Mouse (Mus musculus) heart, postnatal 25 days (tissue): ENCODE results near the gene Lrba. TPM values are rescaled to one million over a fixed set of nuclear protein-coding genes. Genes with fewer than 3 reads are reported as not detected.

ENCODE experiments used
- DNase-seq: peaks from one replicate; pipeline ENCODE4 v3.0.0; 2022; ENCODE audit warnings: low spot score
- intact Hi-C: fragments of 180-260 bp; cut with DNase I; formaldehyde crosslinking; loops from one replicate; pipeline ENCODE4 v1.15.1; 2025
- total RNA-seq, 2 experiments: library from RNA; stranded (reverse); gene quantifications; 2 replicates each; pipeline ENCODE4 v1.2.3; 2021

Gene Lrba
- total RNA-seq, 2 experiments from 2014 or later, result 17.4 to 23.1 TPM

DNA sequence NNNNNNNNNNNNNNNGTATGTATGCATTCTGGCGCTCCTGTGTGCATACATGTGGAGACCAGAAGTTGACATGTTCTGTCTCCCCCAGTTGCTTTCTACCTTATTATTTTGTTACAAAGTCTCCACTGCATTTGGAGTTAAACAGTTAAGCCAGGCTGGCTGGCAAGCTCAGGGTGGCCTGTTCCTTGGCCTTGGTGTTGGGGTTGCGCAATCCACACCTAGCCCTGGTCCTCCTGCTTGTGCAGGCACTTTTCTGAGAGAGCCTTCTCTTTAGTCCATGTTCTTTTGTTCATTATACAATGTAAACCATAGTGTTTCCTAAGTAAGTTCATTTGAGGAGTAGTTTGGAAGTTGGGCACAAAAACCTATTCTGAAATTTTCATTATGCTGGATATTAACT, 226.7 kb downstream of the Lrba start:
- intact Hi-C loops, result no loop called here

DNA sequence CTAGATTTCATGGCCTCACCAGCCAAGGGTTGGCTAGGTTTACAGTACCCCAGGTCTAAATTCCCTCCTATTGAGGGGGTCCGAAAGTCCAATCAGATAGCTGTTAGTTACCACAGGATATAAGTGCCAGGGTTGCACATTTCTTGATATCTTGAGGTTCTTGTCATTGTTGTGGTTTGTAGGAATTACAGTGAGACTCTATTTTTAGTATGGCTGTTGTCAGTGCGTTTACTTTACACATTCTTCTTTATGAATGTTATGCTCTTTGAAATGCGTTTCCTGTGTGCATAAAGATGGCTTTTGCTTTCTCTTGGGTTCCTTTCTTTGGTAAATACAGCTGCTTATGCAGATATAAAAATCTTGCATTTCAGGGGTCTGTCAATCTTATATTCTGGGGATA, 237.1 kb downstream of the Lrba start:
- intact Hi-C loops, result no loop called here

More for the DNA sequence above, 226.7 kb downstream of the Lrba start:
- no peak for DNase-seq

GRCm38 (mm10) chr3:86489992-86490391, 265.5 kb downstream of the Lrba start:
- DNase-seq, result no peak
- intact Hi-C loops, result no loop called here

More for the DNA sequence above, 237.1 kb downstream of the Lrba start:
- no peak for DNase-seq

DNA sequence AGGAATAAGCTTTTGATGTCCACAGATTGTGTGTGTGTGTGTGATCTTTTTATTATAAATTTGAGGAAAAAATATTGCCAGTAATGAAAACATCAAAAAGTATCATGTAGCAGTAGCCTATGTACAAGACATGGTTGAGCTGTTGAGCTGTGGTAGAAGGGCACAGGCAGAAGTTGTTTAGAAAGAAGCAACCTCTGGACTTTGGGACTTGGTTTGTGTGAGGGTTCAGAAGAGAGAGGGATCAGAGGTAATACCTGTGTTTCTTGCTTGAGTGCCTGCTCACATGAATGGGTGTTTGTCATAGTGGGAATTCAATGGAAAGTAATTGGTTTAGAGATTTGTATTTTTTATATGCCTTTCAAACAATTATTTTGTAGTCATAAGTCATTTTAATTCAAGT, 276.1 kb downstream of the Lrba start:
- intact Hi-C loops, result no loop called here
- no peak for DNase-seq

GRCm38 (mm10) chr3:86518506-86519109, 294.1 kb downstream of the Lrba start:
- intact Hi-C loops, result no loop called here
- no peak for DNase-seq

DNA sequence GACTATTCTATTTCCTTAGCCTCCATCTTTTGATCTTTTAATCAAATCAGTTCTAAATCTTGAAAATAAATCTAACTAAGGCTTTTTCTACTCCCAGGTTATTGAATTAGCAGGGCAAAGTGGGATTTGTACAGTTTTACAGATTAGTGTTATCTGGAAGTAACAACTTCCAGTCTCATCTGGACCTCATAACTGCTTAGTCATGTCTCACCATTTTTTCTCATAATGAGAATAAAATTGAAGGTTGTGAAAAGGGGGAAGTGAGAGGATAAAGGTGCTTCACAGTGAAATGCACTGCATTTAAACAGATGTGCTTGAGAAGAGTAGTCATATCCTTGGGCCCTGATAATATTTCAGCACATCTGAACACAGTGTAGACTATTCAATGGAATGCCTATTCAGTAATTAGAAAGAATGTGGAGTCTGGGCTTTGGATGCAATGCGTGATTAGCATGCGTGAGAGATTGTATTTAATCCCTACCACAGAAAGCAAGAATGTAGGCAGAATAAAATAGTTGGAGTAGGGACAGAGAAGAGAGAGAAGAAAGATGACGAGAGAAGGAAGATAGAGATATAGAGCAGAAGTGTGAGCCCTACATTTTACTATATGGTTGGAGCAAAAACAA, 298.5 kb downstream of the Lrba start:
- intact Hi-C loops, result no loop called here
- DNase-seq, result no peak

GRCm38 (mm10) chr3:86531531-86532269, 307.2 kb downstream of the Lrba start:
- intact Hi-C loops, result no loop called here
- DNase-seq, result no peak

DNA sequence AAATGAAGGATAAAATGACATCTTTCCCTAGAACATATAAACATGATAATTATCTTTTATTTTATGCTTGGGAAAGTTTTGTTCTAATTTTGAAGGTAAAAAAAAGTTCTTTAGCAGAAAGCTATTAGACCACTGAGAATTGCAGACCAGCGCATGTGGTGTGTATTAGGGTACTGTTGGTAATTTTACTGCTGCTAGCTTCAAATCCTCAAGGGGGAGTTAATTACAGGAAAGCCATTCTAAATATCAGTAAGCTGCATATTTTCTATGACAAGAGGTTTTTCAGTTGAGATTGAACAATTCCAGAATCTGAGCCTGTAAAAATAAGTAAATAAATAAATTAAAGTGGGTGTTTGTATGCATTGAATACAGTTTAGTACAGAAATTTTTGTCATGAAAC, 312.3 kb downstream of the Lrba start:
- DNase-seq, result no peak
- intact Hi-C loops, result no loop called here

GRCm38 (mm10) chr3:86538645-86539554, 314.4 kb downstream of the Lrba start:
- intact Hi-C loops, result no loop called here
- no peak for DNase-seq

DNA sequence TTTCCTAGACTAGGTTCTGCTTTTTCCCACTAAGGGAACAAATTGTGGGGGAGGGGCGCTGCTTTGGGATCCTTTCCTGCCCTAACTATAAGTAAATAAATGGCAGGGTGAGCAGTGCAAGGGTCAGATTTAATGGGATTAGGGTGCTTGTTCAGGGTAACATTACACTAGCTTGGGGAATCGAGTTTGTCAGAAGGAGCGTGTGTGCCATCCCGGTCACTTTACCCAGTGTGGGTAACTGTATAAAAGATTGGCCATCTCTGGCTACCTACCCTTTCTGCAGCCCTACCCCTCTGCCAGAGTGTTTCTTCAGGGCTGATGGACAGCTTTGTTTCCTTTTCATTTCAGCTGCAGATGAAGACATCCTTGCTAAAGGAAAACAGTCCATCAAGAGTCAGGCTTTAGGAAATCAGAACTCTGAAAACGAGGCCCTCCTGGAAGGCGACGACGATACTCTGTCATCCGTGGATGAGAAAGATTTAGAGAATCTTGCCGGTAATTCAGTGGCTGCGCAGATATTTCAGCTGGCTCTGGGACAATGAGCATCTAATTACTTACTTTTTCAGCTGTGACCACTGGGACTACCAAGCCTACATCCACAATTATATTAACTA, 315.2 kb downstream of the Lrba start:
- DNase-seq, result no peak
- intact Hi-C loops, result no loop called here

- intact Hi-C loops, result no loop called here
- no peak for DNase-seq
Measured at GRCm38 (mm10) chr3:86541074-86541614, 316.7 kb downstream of the Lrba start.

DNA sequence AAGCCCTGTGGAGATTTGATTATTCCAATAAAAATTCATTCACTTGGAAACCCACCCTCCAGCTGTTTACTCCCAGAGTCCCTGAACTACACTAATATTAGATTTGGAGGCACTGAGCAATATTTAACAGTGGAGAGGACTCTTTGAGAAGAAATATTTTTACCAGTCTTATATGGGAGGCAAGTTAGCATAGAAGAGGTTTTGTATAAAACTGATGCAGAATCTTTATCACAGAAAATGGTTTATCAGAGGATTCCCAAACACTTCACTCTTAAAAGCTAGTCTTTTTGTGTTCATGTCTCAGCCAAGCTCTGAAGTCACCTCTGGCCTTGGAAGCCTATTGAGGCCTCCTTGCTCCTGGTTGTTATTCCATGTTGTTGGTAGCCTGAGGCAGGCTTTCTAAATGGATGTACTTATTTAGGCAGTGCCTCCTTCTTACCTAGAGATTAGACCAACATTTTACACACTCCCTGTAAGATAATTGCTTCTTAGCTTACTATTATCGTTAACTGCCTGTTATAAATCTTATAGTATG, 317.4 kb downstream of the Lrba start:
- no peak for DNase-seq
- intact Hi-C loops, result no loop called here

GRCm38 (mm10) chr3:86544785-86545184, 320.3 kb downstream of the Lrba start:
- intact Hi-C loops, result no loop called here
- no peak for DNase-seq

- intact Hi-C loops, result no loop called here
- DNase-seq, result no peak
Measured at GRCm38 (mm10) chr3:86545945-86546344, 321.5 kb downstream of the Lrba start.

DNA sequence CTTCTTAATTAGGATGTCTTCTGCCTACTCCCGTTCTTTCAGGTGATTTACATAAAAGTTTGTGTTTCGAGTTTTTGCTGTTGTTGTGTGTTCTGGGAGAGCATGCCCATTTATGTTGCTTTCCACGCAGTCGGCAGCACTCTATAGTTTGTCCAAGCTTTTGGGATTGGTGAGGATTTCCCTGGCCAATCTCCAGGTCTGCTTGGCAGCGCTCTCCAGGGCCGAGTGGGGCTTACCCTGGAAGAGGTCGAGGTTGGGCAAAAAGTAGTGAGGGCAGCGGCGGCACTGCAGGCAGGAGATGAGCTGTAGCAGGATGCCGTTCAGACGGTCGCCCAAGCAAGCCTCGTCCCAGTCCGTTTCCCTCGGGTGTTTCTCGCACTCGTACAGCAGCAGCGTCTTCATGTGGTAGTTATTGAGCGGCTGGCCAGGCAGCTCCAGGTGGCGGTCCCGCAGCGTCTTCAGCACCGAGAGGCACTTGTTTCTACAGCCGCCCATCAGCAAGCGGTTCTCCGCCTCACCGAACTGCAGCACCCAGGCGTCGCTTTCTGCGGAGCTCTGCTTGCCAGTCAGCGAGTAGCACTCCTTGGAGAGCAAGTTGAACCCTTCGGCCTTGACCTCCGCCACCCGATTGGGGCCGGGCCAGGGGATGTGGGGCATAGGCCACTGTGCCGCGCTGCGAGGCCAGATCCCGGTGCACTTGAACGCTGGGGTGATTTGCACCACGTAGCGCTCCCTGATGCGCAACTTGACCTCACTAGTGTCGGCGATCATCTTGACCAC, 322.2 kb downstream of the Lrba start:
- peak; percentile 5 for DNase-seq
- intact Hi-C loops, result no loop called here

- DNase-seq, result no peak
- intact Hi-C loops, result no loop called here
Measured at GRCm38 (mm10) chr3:86547251-86547791, 322.8 kb downstream of the Lrba start.

DNA sequence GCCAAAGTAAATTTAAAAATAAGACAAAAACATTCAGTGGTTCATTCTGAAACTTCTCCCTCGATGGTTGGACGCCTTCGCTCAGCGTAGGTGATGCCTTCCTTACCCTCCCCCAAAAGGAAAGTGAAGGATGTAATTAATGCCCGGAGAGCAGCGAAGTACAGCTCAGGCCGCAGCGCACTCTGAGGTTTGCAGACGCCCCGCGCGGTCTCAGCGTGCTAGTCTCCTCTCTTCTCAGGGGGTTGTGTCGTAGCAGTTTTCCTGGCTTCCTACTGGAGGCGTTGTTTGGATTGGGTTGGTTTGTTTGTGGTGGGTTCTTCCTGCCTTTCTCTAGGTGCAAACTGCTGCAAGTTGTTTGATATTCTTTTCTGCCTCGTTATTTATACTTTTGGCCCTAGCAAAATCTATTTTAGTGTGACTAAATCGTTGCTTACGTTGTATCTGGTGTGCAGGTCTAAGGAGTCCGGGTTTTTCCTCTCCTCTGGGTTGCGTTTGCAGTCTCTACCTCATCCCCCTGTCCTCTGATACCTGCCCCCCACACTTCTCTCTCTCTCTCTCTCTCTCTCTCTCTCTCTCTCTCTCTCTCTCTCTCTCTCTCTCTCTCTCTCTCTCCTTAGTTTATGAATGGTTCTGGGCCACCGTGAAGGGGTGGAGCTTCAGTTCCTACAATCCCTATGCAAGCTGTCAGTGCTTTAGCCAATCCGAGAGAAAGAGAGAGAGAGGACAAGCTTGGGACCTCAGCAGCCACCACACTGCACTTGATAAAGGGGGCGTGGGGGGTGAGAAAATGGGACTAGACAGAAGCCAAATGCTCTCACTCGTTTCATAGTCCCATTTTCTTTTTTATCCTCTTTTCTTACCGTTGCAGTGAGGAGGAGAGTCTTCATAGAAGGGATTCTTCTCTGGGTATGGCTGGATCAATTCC, 323.9 kb downstream of the Lrba start, which contains the start of gene Mab21l2:
Mab21l2 (minus strand) TSS at position 539 of the 925 bp plus-strand sequence.
- DNase-seq, result no peak

More for the DNA sequence above, 323.9 kb downstream of the Lrba start, which contains the start of gene Mab21l2:
- intact Hi-C loops, result no loop called here
